Mouse (Mus musculus) urinary bladder, postnatal 4 days (tissue): ENCODE measurements around the gene Usp48.
"Not testable (repeated sequence)": the region's sequence is repeated elsewhere in the genome, so short reads cannot be mapped to it uniquely, and the experiment has no call there.

Source experiments
- DNase-seq, 2 experiments: peaks; one replicate each; pipeline ENCODE4 v3.0.0; 2021 to 2022; ENCODE audit warnings: low spot score in 2 of 2

Usp48 gene

GRCm38 (mm10) chr4:137593601-137594495, at the start of gene Usp48:
Usp48 (plus strand) TSS chr4:137593755.
- peak; percentile 99 for DNase-seq

DNA sequence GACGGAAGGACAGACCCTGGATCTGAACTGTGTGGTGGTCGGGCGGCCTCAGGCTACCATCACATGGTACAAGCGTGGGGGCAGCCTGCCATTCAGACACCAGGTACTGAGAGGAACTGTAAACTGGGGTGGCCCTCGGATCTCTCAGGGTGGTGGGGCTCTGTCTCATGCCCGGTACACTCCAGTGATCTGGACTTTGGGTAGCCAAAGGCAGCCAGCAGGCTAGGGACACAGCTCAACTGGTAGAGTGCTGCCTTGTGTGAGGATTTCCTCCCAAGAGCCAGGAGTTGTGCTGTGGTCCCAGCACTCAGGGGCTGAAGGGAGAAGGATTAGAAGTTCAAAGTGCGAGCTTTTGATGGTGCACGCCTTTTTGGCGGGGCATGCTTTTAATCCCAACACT, 48.0 kb upstream of the Usp48 start:
- no peak for DNase-seq

DNA sequence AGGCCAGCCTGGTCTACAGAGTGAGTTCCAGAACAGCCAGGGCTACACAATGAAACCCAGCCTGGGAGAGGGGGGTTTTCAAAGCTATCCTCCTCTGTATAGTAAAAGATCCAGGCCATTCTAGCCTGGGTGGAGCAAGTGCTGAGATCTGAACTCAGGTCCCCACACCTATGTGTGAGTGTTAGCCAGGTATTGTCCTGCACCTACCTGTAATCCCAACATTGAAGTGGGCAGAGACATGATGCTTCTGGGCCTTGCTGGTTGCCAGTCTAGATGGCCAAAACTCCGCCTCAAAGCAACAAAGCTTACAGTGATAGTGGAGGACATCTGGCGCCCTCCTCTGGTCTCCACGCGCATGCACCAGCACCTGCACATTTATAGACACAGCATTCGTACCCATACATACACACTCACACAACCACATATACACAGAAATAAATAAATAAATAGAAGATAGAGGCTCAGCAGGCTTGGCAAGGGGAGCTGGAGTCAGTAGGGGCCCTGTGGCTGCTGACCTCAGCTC, 47.5 kb upstream of the Usp48 start:
- DNase-seq: no peak

GRCm38 (mm10) chr4:137553466-137553865, 40.1 kb upstream of the Usp48 start:
- no peak for DNase-seq

DNA sequence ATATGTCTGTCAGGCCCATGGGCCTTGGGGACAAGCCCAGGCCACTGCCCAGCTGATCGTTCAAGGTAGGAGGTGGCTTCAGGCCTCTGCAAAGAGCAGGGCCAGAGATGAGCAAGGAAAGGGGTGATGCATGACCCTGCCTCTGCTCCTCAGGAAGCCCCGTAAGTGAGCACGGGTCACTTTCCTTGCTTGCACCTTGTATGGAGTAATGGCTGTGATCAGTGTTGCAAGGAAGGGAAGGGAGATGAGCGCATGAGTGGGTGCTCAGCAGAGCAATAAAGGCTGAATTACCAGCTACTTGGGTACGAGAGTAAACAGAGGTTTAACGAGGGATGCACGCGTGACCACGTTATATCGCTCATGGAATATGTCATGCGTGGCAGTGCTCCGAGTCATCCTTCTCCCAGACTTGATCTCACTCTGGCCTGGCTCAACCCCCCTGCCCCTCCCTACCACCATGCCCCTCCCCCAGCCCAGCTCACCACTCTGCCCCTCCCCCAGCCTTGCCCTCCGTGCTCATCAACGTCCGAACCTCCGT, 36.8 kb upstream of the Usp48 start:
- no peak for DNase-seq

- DNase-seq: no peak
Observed at GRCm38 (mm10) chr4:137569873-137570272, 23.7 kb upstream of the Usp48 start.

GRCm38 (mm10) chr4:137574469-137574868, 19.1 kb upstream of the Usp48 start, which contains the start of gene Ldlrad2:
Ldlrad2 (minus strand) TSS chr4:137574569.
- no peak for DNase-seq

GRCm38 (mm10) chr4:137577486-137577885, 16.1 kb upstream of the Usp48 start:
- DNase-seq: no peak

DNA sequence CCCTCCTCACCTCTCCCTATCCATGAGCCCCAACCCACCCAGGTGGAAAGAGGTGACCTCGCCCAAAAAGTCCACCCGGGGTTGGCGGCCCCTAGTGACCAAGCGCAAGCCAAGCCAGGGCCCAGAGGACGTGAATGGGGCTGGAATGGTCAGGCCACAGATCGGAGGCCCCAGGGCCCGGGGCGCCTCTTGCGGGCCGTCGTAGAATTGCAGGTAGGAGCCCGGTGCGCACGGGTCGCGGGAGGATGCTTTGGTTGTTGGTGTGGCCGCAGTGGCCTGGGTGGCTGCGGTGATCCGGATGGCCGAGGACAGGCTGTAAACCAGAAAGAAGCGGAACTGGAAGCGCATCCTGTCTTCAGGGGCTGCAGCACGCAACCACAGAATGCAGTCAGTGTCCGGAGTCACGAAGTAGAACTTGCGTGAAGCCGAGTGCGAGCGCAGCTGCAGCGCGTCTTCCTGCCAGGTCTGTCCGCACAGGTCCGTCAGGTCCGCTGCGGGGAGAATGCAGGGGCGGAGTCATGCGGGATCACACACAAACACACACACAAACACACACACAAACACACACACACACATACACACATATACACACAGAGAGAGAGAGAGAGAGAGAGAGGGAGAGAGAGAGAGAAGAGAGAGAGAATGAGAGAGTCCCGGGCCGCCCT, 15.2 kb upstream of the Usp48 start:
- peak; percentile 53 to 74 for DNase-seq

GRCm38 (mm10) chr4:137579789-137580188, 13.8 kb upstream of the Usp48 start:
- DNase-seq: no peak

GRCm38 (mm10) chr4:137580299-137580698, 13.3 kb upstream of the Usp48 start:
- no peak for DNase-seq

DNA sequence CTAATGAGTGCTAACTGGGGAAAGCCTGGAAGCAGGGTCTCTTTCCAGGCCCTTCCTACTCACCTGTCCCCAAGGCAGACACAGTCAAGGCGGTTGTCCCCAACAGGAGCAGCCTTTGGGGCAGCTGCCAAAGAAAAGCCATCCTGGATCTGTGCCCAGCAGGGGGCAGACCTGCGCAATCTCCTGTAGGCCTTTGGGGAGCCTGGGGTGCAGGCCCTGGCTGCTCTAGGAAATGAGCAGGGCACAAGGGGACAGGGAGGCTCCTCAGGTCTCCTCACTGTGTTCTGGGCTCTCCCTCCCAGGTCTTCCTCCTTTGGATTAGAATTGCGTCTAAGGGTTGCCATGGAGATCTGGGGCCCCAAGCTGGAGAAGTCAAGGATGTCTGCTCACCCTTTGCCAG, 11.7 kb upstream of the Usp48 start:
- DNase-seq: no peak

GRCm38 (mm10) chr4:137589095-137589494, 4.5 kb upstream of the Usp48 start:
- DNase-seq: not testable (repeated sequence)

DNA sequence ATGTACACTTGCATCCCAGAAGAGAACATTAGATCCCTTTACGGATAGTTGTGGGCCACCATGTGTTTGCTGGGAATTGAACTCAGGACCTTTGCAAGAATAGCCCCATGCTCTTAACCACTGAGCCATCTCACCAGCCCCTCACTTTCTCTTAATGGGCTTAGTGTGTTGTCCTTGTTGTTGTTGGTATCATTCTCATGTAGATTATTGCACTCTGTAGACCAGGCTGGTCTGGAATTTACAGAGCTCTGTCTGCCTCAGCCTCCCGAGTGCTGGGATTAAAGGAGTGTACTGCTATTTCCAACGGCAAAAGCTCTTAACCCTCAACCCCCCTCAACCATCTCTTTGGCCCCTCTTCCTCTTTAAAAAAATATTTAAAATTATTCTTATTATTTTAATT, 4.0 kb upstream of the Usp48 start:
- no peak for DNase-seq

GRCm38 (mm10) chr4:137590961-137591360, 2.6 kb upstream of the Usp48 start:
- no peak for DNase-seq

DNA sequence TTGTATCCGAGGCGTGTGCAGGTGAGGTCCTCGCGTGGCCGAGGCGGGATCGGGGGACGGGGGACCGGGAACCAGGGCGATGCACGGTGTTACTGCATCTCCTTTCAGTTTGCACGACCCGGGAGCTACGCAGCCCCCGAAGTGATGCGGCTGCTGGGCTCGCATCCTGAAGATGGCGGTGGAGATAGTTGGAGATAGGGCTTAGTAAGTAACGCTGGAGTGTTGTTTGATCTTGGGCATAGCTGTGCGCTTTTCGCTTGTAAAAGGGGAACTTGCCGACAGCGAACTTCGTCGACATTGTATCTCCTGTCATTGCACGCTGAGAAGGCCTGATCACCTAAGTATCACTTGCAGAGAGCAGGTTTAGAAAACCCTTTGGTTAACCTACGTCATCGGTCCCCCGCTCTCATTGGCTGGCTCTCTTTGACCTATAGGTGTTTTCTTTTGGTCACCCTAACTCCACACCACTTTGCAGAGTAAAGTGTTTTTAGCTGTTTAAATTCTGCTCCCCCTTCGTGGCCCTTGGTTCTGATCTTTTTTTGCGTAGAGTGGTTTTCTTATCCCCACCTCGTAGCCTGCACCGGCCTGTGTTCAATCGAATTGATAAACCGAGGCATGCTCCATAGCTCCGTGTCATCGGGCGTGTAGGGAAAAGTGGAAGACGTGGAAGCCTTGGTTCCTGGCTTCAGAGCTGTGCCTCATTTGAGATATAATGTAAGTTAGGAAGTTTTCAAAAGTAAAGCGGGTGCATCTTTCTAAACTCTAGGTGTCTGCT, 1.1 kb downstream of the Usp48 start:
- DNase-seq: no peak

DNA sequence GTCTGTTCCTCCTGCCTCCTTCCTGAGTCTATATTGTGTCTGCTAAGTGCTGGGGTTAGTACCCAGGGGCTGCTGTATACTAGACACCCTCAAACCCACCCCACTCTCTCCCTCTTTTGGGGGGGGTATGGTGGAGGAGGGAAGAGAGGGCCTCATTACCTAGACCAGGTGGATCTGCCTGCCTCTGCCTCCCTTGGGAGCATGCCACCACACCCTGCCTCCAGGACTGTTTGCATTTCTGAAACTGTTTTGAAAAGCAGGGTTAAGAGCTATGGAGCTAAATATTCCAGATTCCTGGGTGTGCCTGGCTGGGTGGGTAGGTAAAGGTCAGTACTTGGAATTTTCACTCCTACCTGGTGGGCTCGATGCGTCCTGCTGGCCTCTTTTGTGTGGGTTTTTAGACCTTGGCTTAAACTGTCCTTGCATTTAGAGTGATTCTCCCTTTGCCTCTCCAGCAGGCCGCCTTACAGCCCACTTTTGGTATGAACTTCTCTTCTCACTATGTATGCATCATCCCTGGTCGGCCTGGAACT, 3.6 kb downstream of the Usp48 start:
- no peak for DNase-seq

GRCm38 (mm10) chr4:137598577-137598976, 5.0 kb downstream of the Usp48 start:
- DNase-seq: no peak

GRCm38 (mm10) chr4:137603449-137604171, 10.1 kb downstream of the Usp48 start:
- DNase-seq: no peak

GRCm38 (mm10) chr4:137607023-137607422, 13.5 kb downstream of the Usp48 start:
- DNase-seq: no peak

- no peak for DNase-seq
Observed at GRCm38 (mm10) chr4:137609281-137609680, 15.7 kb downstream of the Usp48 start.
